Mouse (Mus musculus) heart, postnatal 0 days (tissue): ENCODE data around the gene Ambra1.

Experiments used
- CTCF ChIP-seq: IDR thresholded peaks from 2 replicates; pipeline ENCODE4 v1.5.1; 2016; ENCODE audit warnings: antibody characterized with exemption, control low read depth, low read depth
- EP300 ChIP-seq: IDR thresholded peaks from 2 replicates; pipeline ENCODE4 v1.6.1; 2016; ENCODE audit warnings: antibody characterized with exemption, low read depth

DNA sequence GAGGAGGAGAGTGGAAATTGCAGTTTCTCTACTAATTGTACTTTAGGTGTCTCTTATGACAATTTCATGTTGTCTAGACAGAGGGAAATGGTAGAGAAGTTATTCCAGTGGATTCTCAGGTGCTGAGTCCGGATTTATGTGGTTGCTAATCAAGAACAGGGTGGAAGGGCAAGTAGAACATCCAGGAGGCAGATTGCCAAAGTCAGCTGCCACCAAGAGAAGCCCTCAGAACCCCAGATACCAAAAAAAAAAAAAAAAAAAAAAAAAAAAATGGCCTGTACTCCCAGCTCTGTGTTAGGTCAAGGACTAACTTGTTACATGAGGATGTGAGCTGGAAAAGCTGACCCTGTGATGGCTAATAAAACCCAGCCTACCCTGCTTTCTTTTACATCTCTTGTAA is 62.4 kb downstream of the Ambra1 start:
- TF ChIP-seq CTCF (no peak), EP300 (no peak)
